Mouse (Mus musculus): Measurements from ENCODE around the gene U2af2.
"Not testable (repeated sequence)": the region's sequence is repeated elsewhere in the genome, so short reads cannot be mapped to it uniquely, and the experiment has no call there.

The U2af2 gene

GRCm38 (mm10) chr7:5073586-5073985 is 11.6 kb downstream of the U2af2 start:
- DNase-seq (ENCODE audit: low spot score in 2 of 2) = no peak

- no peak for DNase-seq (ENCODE audit: low spot score in 2 of 2)
Observed at GRCm38 (mm10) chr7:5074984-5075383, 13.0 kb downstream of the U2af2 start.

GRCm38 (mm10) chr7:5076931-5077330 is 15.0 kb downstream of the U2af2 start:
- DNase-seq (ENCODE audit: low spot score in 2 of 2) = no peak

- DNase-seq (ENCODE audit: low spot score in 2 of 2) = not testable (repeated sequence)
Observed at GRCm38 (mm10) chr7:5079365-5080009, 17.5 kb downstream of the U2af2 start.

GRCm38 (mm10) chr7:5080010-5080751 is 18.2 kb downstream of the U2af2 start, which contains the start of gene Epn1:
Gene Epn1, plus strand, starts transcription at chr7:5080235.
- peak; percentile 90 to 97 for DNase-seq (ENCODE audit: low spot score in 2 of 2)

- DNase-seq (ENCODE audit: low spot score in 2 of 2) = no peak
Observed at GRCm38 (mm10) chr7:5080815-5081214, 18.9 kb downstream of the U2af2 start.

- DNase-seq (ENCODE audit: low spot score in 2 of 2) = no peak
Observed at GRCm38 (mm10) chr7:5081241-5081640, 19.3 kb downstream of the U2af2 start.

GRCm38 (mm10) chr7:5081939-5082338 is 20.0 kb downstream of the U2af2 start:
- DNase-seq (ENCODE audit: low spot score in 2 of 2) = no peak

- no peak for DNase-seq (ENCODE audit: low spot score in 2 of 2)
Observed at GRCm38 (mm10) chr7:5083325-5084105, 21.6 kb downstream of the U2af2 start.

GRCm38 (mm10) chr7:5085512-5085911 is 23.6 kb downstream of the U2af2 start:
- DNase-seq (ENCODE audit: low spot score in 2 of 2) = no peak

- DNase-seq (ENCODE audit: low spot score in 2 of 2) = no peak
Observed at GRCm38 (mm10) chr7:5086921-5087440, 25.0 kb downstream of the U2af2 start.

- DNase-seq (ENCODE audit: low spot score in 2 of 2) = no peak
Observed at GRCm38 (mm10) chr7:5087886-5088285, 25.9 kb downstream of the U2af2 start.

GRCm38 (mm10) chr7:5089853-5090252 is 27.9 kb downstream of the U2af2 start:
- DNase-seq (ENCODE audit: low spot score in 2 of 2) = no peak

- DNase-seq (ENCODE audit: low spot score in 2 of 2) = no peak
Observed at GRCm38 (mm10) chr7:5091008-5091728, 29.2 kb downstream of the U2af2 start.

GRCm38 (mm10) chr7:5092381-5092780 is 30.4 kb downstream of the U2af2 start:
- DNase-seq (ENCODE audit: low spot score in 2 of 2) = no peak

- no peak for DNase-seq (ENCODE audit: low spot score in 2 of 2)
Observed at GRCm38 (mm10) chr7:5092831-5093510, 31.0 kb downstream of the U2af2 start.

- DNase-seq (ENCODE audit: low spot score in 2 of 2) = no peak
Observed at GRCm38 (mm10) chr7:5098769-5099168, 36.8 kb downstream of the U2af2 start.

GRCm38 (mm10) chr7:5099796-5100195 is 37.9 kb downstream of the U2af2 start:
- DNase-seq (ENCODE audit: low spot score in 2 of 2) = no peak

- no peak for DNase-seq (ENCODE audit: low spot score in 2 of 2)
Observed at GRCm38 (mm10) chr7:5101066-5101663, 39.2 kb downstream of the U2af2 start.

- no peak for DNase-seq (ENCODE audit: low spot score in 2 of 2)
Observed at GRCm38 (mm10) chr7:5102564-5102963, 40.6 kb downstream of the U2af2 start.

GRCm38 (mm10) chr7:5108272-5108671 is 46.3 kb downstream of the U2af2 start:
- DNase-seq (ENCODE audit: low spot score in 2 of 2) = no peak
